Mouse (Mus musculus): ENCODE measurements around the gene Sgtb. TPM values are rescaled to one million over a fixed set of nuclear protein-coding genes. Genes with fewer than 3 reads are reported as not detected.
A peak's percentile ranks its signal among the peaks of the same experiment; 100 is the strongest.

Gene Sgtb
- under 1 TPM; 0.60 to 0.84 (median 0.71) TPM for total RNA-seq (2022)

DNA sequence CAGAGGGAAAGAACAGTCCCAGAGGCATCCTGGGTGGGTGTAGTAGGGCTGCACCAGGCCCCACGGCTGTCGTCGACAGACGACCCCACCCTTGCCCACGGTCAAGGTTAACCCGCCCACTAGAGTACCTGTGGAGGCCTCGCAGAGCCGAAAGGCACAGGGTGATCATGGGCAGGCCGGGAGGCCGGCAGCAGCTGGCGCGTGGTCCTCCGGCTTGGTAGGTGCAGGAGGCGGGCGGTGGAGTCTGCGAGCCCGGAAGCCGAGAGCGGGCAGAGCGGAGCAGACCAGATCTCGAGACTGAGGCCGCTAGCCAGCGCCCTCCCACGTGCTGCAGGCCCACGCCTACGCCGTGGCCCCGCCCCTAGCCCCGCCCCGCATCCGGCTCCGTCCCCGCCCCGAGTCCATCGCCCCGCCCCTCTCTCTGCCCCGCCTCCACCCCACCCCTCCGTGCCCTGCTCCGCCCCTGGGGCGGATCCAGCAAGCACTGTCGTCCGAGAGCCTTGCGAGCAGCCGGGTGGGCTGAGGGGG is at the start of gene Sgtb, which contains the start of gene Nln:
Gene Sgtb, plus strand, starts transcription at position 454 of the 528 bp plus-strand sequence.
Gene Nln, minus strand, starts transcription at position 327 of the 528 bp plus-strand sequence.
- DNase-seq (ENCODE audit: low spot score), result peak; percentile 60

DNA sequence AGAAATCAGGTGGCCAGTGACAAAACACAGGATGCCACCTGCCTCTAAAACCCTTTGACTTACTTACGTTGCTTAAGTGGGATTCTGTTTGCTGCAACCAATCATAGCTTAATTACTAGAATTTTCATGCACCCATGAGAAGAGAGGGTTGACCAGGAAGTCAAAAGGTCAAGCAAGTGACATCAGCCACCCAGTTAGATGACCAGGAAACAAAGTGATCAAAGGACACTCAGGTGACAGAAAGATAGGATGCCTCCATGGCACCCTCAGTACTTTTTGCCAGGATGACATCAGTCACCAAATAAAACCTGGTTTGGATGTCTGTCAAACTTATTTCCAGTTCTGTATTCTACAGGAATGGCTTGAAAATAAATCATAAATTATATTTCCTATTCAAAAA is 49.3 kb upstream of the Sgtb start:
- no peak for DNase-seq (ENCODE audit: low spot score)

DNA sequence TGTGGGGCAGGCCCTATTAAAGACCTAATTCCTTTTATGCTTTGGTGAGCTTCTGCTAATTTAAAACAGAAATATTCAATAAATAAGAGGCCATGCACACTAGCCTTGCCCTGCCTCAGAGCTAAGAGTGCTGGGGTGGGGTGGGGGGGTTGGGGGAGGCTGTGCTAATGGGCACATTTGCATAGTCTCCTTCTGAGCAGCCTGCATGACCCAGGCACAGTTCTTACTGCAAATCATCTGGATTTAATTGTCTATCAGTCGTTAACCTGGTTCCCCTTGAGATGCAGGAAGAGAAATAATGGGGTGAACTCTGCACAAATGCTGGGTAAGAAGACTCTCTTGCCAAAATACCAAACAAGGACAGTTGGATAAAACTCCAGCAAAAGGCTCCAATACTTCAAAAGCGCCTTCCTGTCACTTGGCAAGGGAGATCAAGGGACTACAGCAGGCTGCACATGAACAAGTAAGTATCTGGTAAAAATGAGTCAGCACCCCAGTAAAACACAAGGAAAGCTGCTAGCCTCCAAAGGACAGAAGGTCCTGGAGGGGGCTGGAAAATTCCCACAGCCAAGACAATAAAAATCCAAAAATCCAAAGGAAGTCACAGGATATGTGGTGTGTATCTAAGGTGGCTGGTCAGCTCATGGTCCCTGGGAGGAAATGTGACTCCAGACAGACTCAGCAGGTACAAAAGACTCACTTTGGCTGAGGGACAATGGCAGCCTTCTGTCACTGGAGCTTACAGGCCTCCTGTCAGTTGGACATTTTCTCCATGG is 47.4 kb upstream of the Sgtb start:
- DNase-seq (ENCODE audit: low spot score), result no peak

DNA sequence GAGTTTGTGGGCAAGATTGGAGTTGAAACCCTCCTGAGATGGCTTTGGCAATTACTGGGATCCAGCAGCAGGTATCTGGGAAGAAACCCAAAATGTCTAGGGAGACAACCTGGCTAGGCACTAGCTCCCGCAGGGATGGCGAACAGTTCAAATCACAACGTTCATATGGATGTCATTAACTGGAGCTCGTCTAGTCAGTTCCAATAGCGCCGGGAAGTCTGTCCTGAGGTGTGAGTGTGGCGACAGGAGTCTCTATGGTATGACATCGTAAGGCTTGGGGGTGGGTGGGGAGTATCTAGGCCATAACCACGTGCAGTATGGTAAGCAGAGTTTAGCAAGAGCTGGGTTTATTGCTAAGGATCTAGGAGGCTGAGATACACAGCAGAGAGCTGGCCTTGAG is 46.5 kb upstream of the Sgtb start:
- no peak for DNase-seq (ENCODE audit: low spot score)

DNA sequence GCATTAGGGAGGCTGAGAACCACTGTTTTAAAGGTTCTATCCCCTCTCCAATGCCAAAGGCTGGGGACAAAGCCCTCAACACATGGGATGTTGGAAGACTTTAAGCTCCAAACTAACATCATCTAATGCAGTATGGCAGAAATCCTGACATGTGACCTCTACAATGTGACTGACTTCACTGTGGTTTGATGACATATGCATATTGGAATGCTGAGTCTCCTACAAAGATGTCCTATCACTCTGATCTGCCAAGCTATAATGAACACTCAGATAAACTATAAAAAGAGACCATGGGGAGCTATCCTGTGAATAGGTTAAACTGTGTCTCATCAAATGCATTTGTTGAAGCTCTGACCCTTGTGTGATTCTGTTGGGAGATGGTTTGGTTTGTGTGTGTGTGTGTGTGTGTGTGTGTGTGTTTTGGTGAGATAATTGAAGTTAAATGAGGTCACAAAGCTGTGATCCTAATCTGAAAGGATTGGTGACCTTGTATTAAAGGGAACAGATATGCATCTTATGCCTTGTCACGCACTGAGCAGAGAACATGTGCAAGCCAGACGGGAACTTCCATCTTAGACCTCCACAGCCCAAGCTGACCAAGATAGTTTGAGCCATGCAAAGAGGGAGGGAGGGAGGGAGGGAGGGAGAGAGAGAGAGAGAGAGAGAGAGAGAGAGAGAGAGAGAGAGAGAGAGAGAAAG is 43.7 kb upstream of the Sgtb start:
- no peak for DNase-seq (ENCODE audit: low spot score)

DNA sequence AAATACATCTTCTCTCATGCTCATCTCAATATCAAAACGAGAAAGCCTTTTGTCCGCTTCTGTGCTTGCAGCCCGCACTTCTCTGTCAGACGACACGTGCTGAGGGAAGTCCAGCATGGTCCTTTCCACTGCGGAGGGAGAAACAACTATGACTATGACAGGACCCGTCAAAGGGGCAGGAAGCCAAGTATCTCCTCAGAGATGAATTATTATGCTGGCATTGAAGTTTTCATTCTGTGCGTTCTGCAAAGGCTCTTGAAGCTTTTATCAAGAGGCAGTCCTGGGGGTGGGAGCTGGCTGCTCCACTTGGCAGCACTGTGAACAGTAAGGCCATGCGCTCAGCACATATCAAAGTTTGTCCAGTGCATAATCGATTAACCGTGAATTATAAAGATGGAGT is 40.3 kb upstream of the Sgtb start:
- DNase-seq (ENCODE audit: low spot score), result no peak

DNA sequence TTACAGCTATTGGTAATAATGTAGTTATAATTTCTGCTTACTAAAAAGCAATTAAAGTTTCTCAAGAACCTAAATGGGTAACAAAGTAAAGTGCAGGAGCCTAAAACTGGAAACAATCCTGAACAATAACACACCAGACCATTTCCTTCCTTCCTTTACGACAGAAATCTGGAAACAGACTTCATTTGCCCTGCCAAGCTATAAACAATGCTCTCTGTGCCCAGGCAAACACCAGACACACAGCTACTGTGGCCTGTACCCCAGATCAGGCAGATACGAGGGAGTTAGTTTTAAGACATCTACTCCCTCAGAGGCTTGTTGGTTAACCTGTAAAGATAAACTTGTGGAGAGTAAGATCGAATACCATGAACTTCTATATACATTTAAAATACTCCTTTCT is 38.8 kb upstream of the Sgtb start:
- no peak for DNase-seq (ENCODE audit: low spot score)

DNA sequence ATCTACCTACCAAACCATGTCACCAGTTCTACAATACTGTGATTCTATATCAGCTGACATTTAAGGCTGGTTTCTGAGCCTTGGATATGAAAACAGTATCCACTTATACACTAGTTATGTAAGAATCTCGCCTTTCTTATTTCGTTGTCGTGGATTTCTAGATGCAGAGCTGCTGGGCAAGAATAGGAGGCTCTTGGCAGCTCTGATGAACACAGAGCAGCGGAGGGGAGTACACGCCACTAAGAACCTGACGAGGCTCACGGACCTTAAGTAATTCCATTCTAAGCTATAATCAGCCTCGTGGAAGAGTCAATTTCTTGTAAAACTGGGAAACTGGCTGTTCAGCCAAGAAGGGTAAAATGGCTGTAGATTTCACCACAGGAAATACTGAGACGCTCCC is 37.2 kb upstream of the Sgtb start:
- no peak for DNase-seq (ENCODE audit: low spot score)

DNA sequence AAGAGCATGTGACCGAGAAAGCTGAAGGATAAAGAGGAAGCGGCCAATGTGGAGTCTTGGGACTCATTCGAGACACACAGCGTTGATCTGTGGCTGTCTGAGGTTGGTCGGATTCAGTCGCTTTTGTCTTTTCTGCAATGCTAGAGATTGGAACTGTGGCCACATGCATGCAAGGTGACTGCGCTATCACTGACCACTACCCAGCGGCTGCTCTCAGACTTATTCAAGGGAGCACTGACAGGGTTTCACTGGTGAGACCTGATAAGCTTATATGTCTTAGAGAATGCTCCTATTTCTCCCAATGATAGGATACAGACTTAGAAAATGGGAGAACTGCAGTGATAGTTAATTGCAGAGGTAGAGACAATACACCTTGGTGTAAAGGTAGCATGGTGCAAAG is 35.3 kb upstream of the Sgtb start:
- DNase-seq (ENCODE audit: low spot score), result no peak

DNA sequence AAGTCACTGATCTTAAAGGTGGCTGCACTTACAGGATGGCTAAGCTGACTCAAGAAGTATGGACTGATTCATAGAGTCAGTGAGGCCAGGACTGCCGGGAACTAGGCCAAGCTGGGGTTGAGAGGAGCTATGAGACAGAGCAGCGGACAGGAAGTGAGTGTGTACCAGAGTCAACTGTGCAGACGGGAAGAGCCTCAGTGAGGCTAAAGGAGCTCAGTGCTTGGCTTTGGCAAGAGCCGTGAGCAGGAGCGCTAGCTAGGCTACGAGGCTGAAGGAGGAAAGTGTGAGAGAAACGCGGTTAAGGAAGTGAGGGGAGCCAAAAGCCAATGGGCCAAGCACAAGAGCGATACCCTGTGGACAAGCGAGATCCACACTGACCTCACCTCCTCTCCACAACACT is 34.8 kb upstream of the Sgtb start:
- DNase-seq (ENCODE audit: low spot score), result peak; percentile 57

DNA sequence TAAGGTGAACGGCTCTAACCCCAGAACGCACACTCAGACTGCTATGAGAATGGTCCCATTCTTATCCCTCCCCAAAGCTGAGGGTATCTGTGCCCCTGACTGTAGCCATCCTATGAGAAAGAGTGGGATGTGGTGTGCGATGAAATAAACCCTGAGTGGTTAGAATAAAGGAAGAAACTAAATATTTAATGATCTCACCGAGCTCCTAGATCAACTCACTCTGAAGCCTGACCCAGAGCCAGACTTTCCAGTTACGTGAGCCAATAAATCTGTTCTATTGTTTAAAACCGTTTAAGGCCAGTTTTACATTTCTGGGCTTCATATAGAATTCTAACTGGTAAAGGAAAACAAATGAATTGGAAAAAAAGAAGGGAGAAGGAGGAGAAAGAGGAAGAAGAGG is 32.5 kb upstream of the Sgtb start:
- DNase-seq (ENCODE audit: low spot score), result no peak

DNA sequence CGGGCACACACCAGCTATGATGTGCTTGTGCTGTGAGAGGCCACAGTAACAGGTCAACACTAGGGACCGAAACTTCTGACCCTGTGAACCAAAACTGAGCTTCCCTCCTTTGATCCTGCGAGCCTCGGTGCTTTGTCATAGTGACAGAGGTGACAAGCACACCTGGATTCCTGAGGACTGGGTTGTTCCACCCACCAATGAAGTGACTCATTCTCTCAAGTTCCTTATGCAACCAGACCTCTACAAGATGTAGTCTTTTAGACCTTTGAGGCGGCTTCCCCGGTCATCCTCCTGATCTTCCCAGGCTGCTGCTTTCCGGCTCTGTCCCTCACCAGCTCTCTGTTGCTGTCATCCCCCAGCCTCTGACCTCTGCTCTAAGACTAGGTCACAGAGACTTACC is 27.0 kb upstream of the Sgtb start:
- no peak for DNase-seq (ENCODE audit: low spot score)

DNA sequence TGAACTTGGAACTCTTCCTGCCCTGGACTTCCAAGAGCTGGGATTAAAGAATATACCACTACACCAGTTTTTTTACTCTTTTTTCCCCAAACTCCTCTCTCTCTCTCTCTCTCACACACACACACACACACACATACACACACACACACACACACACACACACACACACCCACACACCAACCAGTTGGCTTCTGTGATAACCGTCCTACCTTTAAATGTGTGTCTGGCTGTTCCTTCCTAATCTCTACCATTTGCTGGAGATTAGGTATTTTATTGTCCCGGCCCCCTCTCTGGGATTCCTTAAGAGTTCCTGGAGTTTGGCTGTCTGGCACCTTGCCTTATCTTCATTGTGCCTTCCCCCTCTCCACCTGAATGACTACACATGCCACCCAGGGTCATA is 24.9 kb upstream of the Sgtb start:
- no peak for DNase-seq (ENCODE audit: low spot score)

DNA sequence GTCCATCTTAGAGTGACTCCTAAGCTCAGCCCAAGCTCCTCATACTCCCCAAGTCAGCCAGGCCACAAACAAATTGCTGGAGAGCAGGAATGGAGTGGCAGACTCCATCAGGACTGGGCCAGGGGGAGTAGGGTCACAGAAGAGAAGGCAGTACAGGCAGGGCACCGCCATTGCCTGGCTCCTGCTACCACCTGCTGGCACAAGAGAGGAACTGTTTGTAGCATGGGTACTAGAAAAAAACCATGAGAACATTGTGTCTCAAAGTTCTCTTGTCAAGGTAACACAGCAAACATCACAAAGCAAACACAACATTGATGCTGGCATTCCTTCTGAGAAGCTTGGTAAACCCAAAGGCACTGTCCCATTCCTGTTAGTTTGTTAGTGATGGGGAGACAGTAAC is 20.2 kb upstream of the Sgtb start:
- DNase-seq (ENCODE audit: low spot score), result peak; percentile 24

DNA sequence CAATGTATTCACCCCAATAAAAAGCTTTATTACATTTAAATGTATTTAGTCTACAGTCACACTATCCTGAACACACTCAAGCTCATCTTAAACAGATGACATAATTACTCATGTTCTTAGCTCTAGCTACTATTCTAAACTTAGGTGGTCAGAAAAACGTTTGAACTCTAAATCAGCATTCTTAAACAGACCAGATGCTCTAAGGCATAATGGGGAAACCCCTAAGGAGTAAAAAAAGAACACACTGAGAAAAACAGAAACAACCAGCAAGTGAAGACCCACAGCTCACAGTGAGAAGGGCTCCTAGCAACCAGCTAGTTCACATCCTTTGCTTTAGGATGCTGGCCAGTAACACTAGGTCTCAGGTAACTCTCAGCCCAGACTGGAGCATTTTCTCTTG is 17.8 kb upstream of the Sgtb start:
- no peak for DNase-seq (ENCODE audit: low spot score)

DNA sequence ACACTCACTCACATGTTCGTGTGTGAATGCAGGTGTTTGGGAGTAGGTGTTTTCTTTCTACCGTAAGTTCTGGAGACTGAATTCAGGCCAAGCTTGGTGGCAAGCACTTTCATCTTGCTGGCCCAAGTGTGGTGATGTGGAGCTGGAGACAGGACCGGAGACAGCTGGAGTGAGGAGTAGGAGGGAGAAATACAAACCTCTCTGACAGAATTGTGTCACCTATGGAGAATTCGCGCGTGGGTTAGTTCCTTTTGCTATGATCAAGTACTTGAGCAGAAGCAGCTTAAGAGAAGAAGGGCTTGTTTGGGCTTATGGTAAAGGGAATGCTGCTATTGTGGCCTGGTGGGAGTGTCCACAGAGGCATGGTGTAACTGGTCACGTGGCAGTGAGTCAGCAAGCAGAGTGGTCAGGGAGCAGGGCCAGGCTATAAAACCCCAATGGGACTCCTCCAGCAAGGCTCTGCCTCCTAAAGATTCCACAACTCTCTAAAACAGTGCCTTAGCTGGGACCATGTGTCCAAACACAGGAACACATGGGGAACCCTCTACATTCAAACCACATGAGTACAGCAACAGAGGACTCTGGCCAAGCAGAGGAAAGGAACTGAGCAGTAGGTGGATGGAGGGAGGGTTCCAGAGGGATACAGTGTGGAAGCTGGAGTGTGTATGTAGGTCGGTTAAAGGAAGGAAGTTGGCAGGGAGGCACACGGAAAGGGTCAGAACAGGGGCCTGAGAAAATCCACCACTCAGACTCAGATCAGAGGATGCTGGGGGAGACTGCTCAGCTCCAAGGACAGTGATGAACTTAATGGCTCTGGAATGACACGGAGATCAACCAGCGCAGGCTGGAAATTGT is 14.8 kb upstream of the Sgtb start:
- DNase-seq (ENCODE audit: low spot score), result peak; percentile 19

DNA sequence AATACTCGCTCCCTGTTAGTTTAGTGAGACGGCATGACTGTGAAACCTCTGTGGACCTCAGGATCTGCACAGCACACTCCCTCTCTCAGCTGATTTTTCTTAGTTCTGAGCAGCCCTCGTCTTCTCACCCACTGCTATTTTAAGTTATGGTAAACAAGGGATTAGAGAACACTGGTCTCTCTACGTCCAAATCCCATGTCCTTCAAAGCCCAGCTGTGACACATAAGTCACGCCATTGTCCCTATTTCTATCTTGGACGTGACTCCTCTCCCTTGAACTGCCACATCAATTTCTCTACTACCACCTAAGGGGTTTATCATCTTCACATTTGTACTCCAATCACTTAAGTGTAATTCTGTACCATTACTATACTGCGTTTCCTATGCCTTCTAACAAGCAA is 13.6 kb upstream of the Sgtb start:
- no peak for DNase-seq (ENCODE audit: low spot score)

DNA sequence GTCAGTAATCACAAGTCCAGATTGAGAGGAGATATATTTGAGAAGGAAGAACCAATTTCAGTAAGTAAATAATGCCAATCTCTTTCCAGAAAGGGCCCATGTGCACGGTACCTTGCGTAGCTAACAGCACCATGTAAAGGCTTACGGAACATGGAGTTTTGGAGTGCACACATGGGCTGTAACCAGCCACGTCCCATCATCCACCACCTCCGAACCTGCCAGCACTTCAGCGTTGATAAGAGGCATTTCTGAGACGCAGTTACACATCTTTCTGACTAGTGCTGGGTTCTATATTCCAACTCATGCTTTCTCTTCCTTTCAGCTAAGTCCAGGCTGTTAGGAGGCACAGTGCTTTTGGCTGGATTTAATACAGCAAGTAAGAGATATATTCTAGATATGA is 12.4 kb upstream of the Sgtb start:
- DNase-seq (ENCODE audit: low spot score), result no peak

DNA sequence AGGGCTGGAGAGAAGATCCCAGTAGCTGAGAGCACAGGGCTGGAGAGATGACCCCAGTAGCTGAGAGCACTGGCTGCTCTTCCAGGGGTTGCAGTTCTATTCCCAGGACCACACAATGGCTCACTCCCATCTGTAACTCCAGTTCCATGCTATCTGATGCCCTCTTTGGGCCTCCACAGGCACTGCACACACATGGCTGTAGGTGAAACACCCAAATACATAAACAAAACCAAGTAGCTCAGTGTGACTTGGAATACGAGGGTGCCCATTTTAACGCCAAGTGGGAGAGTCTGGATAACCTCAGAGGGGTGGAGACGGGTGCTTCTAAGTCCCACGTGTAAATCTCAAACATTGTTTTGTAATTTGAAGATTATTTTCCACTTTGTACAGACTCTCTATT is 9.1 kb upstream of the Sgtb start:
- no peak for DNase-seq (ENCODE audit: low spot score)

DNA sequence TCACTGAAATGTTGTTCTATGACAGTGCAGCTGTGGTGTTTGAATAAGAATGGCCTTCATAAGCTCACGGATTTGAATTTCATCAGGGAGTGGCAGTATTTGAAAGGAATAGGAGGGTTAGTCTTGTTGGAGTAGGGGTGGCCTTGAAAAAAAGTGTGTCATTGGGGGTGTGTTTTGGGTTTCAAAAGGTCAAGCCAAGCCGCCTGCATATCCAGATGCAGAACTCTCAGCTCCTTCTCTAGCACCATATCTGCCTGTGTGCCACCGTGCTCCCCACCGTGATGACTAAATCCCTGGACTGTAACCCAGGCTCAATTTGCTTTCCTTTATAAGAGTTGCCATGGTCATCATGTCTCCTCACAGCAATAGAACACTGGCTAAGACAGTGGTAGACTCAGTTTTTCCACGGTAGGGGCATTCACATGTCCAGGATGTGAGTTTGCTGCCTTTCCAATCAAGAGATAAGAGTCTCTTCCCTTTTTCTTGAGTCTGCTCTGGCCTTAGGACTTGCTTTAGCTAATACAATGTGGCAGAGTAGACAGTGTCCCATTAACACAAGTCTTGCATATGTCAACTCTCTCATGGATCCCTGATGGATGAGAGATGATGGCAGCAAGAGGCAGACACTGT is 7.8 kb upstream of the Sgtb start:
- DNase-seq (ENCODE audit: low spot score), result no peak

DNA sequence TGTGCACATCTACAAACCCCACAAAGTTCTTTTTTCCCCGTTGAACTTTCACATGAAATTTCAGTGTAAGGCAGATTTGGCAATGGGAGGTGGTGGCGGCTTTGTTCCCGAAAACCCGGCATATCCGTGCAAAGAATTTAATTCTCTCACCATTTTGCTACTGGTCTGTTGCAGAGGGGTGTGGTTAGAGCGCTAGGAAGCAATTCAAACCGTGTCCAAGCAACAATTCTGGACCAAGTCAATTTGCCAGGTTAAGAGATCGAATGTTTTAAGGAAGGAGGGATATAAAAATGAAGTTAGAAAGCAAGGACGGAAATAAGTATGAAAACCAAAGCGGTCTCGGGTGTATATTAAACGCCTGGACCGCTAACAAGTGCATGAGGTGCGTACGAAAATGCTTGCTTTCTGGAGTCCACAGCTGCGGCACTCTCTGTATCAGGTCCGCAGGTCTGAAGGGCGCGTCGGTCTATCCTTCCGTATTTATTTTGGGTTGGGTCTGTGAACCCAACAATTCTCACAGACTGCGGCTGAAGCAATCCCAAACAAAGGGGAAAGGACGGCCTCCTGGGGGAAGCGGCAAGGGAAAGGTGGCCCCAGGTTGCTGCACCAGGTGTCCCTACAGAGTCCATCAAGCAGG is 772 bp upstream of the Sgtb start:
- peak; percentile 11 for DNase-seq (ENCODE audit: low spot score)
